Mouse (Mus musculus) heart, embryonic 14.5 days (tissue): Measurements from ENCODE around the gene Rgs8. TPM values are rescaled to one million over a fixed set of nuclear protein-coding genes. Genes with fewer than 3 reads are reported as not detected.

Experiments
- ATAC-seq: fragments of 200-750 bp; cut with Nextera tagmentation; 2 replicates; pipeline ENCODE4 v1.8.0; 2017; ENCODE audit warnings: low read depth, moderate TSS enrichment; ENCODE audit not compliant: insufficient number of reproducible peaks, insufficient read depth, low FRiP score
- H3K27ac ChIP-seq, 2 experiments: fragments of 200-500 bp in 1 of 2; fragments of 300-500 bp in 1 of 2; sonication (generic) in 1 of 2; replicated peaks in 1 of 2; 2 replicates each; pipeline ENCODE4 v1.5.1; 2012 to 2014; ENCODE audit warnings: low read depth in 2 of 2, low read length in 2 of 2, control low read depth in 1 of 2, mild to moderate bottlenecking in 1 of 2, mixed read lengths in 1 of 2; ENCODE audit not compliant: control insufficient read depth in 1 of 2, insufficient read depth in 1 of 2
- H3K27me3 ChIP-seq: fragments of 300-500 bp; sonication (generic); 2 replicates; pipeline ENCODE4 v1.6.1; 2014; ENCODE audit warnings: mild to moderate bottlenecking, low read length, control low read depth; ENCODE audit not compliant: control insufficient read depth, insufficient read depth
- H3K36me3 ChIP-seq: fragments of 300-500 bp; sonication (generic); 2 replicates; pipeline ENCODE4 v1.6.1; 2014; ENCODE audit warnings: mild to moderate bottlenecking, control low read depth, low read length, mixed read lengths; ENCODE audit not compliant: control insufficient read depth, insufficient read depth
- H3K4me1 ChIP-seq, 2 experiments: fragments of 200-500 bp in 1 of 2; fragments of 300-500 bp in 1 of 2; sonication (generic) in 1 of 2; 2 replicates each; pipeline ENCODE4 v1.6.1; 2012 to 2014; ENCODE audit warnings: low read length in 2 of 2, control low read depth in 1 of 2, mixed read lengths in 1 of 2; ENCODE audit not compliant: control insufficient read depth in 2 of 2, insufficient read depth in 2 of 2
- H3K4me2 ChIP-seq: fragments of 300-500 bp; sonication (generic); 2 replicates; pipeline ENCODE4 v1.6.1; 2014; ENCODE audit warnings: mild to moderate bottlenecking, low read length
- H3K4me3 ChIP-seq, 2 experiments: fragments of 200-500 bp in 1 of 2; fragments of 300-500 bp in 1 of 2; sonication (generic) in 1 of 2; 2 replicates each; pipeline ENCODE4 v1.5.1; 2012 to 2014; ENCODE audit warnings: low read length in 2 of 2, mild to moderate bottlenecking in 2 of 2, control low read depth in 1 of 2, low read depth in 1 of 2, moderate library complexity in 1 of 2; ENCODE audit not compliant: control insufficient read depth in 1 of 2, insufficient read depth in 1 of 2
- H3K9ac ChIP-seq: fragments of 300-500 bp; sonication (generic); 2 replicates; pipeline ENCODE4 v1.6.1; 2014; ENCODE audit warnings: mild to moderate bottlenecking, low read length
- H3K9me3 ChIP-seq: fragments of 300-500 bp; sonication (generic); 2 replicates; pipeline ENCODE4 v1.6.1; 2016; ENCODE audit warnings: low read length, control low read depth; ENCODE audit not compliant: control insufficient read depth
- WGBS: fragments of 180-500 bp; shearing (Covaris S2); extraction: QIAGEN DNeasy Blood & Tissue Kit; methylation state at CpG from one replicate; pipeline ENCODE4 v1.1.7; 2014; 5-methylcytosine and 5-hydroxymethylcytosine counted together
- polyA plus RNA-seq: library from polyadenylated mRNA; unstranded; fragments of >200 nt; fragmentation: Nextera tagmentation; extraction: Ambion mirVana; gene quantifications from 2 replicates; pipeline ENCODE4 v1.2.1, GENCODE M21; 2014

Rgs8 gene
- polyA plus RNA-seq = 0.08 and 0.58 TPM in 2 replicates

DNA sequence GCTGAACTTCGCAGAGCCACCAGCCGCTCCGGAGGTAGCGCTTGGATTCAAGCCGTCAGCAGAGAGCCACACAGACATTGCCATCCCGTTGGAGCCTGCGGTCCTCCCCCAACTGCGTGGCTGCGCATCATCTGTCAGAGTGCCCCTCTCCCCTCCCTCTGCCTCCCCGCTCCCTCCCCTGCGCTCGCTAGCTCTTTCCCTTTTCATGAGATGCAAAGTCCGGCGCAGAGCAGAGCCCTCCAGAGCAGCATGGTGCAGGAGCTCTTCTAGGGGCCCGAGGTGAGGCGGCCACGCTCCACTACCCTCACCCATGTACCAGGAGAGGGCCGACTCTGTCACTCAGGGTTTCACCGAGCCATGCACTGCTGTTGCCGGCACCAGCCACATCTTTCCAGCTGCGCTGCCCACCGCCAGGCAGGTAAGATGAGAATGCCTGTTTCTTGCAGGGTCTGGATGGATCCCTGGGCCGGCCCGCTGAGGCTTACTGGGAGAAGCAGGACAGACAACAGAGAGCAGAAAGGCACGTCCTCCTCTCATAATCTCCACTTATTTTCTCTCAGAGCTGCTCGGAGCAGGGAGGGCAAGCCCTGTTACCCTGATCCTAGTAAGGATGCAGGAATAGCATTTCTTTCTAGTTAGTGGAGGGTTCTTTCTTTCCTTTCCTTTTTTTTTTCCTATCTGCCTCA, at the start of gene Rgs8:
Gene Rgs8, plus strand, starts transcription at position 88 of the 686 bp plus-strand sequence.
- Histone ChIP-seq H3K4me3 (peak within 1 kb of the TSS; percentile 34 to 39), H3K9me3 (no peaks in the 10 kb centered on the region), H3K36me3 (no peaks in the 10 kb centered on the region), H3K9ac (peak within 1 kb of the TSS; percentile 35), H3K4me2 (peak within 1 kb of the TSS; percentile 71), H3K27ac (no peak within 1 kb of the TSS), H3K4me1 (peaks cover 11% of the 10 kb centered on the region in 2 experiments), H3K27me3 (peaks cover 25% of the 10 kb centered on the region)
- no peak for ATAC-seq
- WGBS = 3% methylated on average over 26 of the region's 26 CpGs

DNA sequence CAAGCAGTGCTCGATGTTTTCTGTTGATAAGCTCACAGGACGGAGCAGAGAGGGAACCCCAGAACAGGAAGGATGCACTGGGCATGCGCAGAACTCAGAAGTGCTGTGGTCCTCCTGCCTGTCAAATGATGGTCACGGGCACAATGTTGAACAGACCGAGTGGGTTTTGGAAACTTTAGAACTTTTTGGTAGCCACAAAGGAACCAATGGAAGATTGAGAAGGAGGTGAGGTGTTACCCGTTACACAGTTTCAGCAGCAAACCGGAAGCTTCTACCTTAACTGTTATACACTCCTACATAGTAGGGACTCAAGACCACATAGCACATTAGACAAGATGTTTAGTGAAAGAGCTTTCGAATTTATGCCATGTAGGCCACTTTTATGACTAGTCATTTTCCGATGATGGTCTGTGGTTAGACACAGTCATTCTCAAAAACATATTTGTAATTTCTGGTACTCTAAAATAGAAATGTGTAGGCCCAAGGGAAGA, 35.4 kb upstream of the Rgs8 start:
- Histone ChIP-seq H3K27me3 (no peaks in the 10 kb centered on the region), H3K9me3 (no peaks in the 10 kb centered on the region), H3K9ac (no peak overlapping the region), H3K27ac (no peak overlapping the region), H3K4me2 (no peak overlapping the region), H3K4me3 (no peak overlapping the region), H3K4me1 (no peaks in the 10 kb centered on the region), H3K36me3 (no peaks in the 10 kb centered on the region)
- no peak for ATAC-seq
- WGBS = 77% methylated on average over 9 of the region's 9 CpGs

DNA sequence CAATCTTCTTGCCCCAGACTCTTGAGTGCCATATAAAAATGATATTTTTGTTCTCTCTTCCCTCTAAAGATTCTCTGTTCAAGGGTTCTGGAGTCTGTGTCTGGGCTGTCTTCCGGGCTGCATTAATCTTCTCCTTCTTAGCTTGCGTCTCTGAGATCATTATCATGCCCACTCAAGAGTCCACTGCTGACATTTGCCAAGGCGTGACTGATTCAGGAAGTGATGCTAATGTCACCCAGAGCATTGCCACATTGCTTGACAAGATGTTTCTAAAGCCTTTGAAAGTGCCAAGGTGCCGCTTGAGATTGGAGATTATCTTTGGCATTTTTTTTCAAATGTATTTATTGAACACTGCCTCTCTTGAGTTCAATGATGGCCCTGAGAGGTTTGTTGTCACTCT, 29.8 kb upstream of the Rgs8 start:
- Histone ChIP-seq H3K27me3 (no peaks in the 10 kb centered on the region), H3K4me1 (no peaks in the 10 kb centered on the region), H3K4me3 (no peak overlapping the region), H3K36me3 (no peaks in the 10 kb centered on the region), H3K9ac (no peak overlapping the region), H3K9me3 (no peaks in the 10 kb centered on the region), H3K4me2 (no peak overlapping the region), H3K27ac (no peak overlapping the region)
- 55% methylated on average over 4 of the region's 4 CpGs for WGBS
- ATAC-seq = no peak

DNA sequence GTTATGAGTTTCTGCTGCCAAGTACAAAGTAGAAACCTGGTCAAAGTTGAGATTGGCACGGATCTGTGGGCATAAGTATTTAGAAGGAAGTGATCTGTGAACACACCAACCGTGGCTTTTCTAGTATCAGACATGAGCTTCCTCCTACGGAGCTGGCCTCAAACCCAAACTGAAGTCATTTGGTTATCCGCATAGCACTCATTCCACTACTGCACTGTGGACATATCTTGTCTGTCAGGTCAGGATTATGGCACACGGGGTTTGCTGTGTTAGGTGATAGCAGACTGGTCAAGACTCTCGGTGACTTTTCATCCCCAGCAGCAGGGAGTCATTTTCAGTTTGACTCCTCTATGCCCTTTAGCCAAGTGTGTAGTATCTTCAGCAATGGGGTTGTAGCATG, 20.1 kb upstream of the Rgs8 start:
- no peak for ATAC-seq
- H3K9ac ChIP-seq = no peak overlapping the region
- WGBS = 41% methylated on average over 6 of the region's 6 CpGs
- H3K4me1 ChIP-seq = peaks cover 12 to 30% of the 10 kb centered on the region in 2 experiments
- no peak overlapping the region for H3K27ac ChIP-seq
- H3K4me3 ChIP-seq = no peak overlapping the region
- H3K9me3 ChIP-seq = peaks cover 2% of the 10 kb centered on the region; the same call in 1 of the 2 replicates
- H3K36me3 ChIP-seq = no peaks in the 10 kb centered on the region
- H3K4me2 ChIP-seq = no peak overlapping the region
- H3K27me3 ChIP-seq = no peaks in the 10 kb centered on the region

DNA sequence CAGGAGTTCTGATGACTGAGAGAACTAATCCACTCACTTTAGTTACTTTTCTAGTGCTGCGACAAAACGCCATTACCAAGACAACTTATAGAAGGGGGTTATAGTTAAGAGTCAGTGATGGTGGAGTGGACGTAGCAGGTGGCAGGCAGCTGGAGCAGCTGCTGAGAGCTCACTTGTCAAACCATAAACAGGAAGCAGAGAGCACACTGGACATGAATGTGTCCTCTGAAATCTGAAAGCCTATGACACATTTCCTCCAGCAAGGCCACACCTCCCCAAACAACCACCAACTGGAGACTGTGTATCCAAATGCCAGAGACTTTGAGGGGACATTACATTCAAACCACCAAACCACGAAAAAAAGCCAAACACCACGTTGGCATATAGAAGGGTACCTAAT, 17.8 kb upstream of the Rgs8 start:
- Histone ChIP-seq H3K4me2 (no peak overlapping the region), H3K36me3 (no peaks in the 10 kb centered on the region), H3K27me3 (no peaks in the 10 kb centered on the region), H3K4me3 (no peak overlapping the region), H3K4me1 (peaks cover 12 to 30% of the 10 kb centered on the region in 2 experiments), H3K27ac (peak overlapping the region; percentile 14 to 64; a peak in 2 of 4 replicates), H3K9ac (no peak overlapping the region), H3K9me3 (peaks cover 3% of the 10 kb centered on the region; the same call in 1 of the 2 replicates)
- 77% methylated on average over 5 of the region's 5 CpGs for WGBS
- ATAC-seq = no peak

DNA sequence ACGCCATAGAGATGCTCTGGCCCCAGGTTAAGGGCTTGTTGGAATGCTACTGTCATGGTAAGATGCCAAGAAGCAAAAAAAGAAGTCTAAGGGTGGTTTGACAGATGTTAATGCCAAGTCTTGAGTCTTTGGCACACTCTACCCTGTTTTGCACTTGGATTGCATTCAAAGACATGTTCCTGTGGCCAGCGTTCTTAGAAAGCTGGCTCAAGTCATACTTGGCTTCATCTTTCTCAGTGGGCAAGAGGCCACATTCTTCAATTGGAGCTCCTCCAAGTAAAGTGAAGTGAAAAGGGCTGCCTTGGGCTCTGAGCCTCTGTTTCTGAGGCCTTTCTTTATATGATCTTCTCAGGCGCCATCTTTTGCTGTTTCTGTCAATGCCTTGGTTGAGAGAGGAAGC, 17.3 kb upstream of the Rgs8 start:
- Histone ChIP-seq H3K9me3 (peaks cover 3% of the 10 kb centered on the region; the same call in 1 of the 2 replicates), H3K27ac (peak overlapping the region; percentile 26 to 35; a peak in 2 of 4 replicates), H3K4me1 (peaks cover 12 to 30% of the 10 kb centered on the region in 2 experiments), H3K36me3 (no peaks in the 10 kb centered on the region), H3K27me3 (no peaks in the 10 kb centered on the region), H3K4me3 (no peak overlapping the region), H3K9ac (no peak overlapping the region), H3K4me2 (no peak overlapping the region)
- whole genome bisulfite sequencing = 75% methylated on average over 3 of the region's 3 CpGs
- no peak for ATAC-seq

DNA sequence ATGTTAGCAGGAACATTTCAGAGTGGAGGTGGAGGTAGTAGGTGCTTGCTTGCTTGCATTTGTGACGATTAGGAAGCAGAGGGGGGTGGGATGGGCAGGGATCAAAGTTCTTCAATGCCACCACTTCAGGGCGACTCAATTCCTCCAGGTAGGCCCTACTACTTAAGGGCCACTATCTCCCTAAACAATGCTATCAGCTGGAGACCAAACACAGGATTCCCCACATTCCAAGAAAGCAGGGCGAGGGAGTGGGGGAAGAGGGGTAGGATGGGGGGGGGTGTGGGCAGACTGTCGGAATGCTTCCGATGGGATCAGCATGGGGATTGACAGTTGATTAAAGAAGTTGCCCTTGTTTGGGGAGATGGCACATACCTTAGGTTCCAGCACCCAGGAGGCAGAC, 16.0 kb upstream of the Rgs8 start:
- no peak for ATAC-seq
- peaks cover 19 to 36% of the 10 kb centered on the region in 2 experiments for H3K4me1 ChIP-seq
- no peak overlapping the region for H3K4me3 ChIP-seq
- no peak overlapping the region for H3K9ac ChIP-seq
- no peak overlapping the region for H3K27ac ChIP-seq
- WGBS = 50% methylated on average over 5 of the region's 5 CpGs
- H3K4me2 ChIP-seq = no peak overlapping the region
- no peaks in the 10 kb centered on the region for H3K27me3 ChIP-seq
- H3K36me3 ChIP-seq = no peaks in the 10 kb centered on the region
- peaks cover 3% of the 10 kb centered on the region; the same call in 1 of the 2 replicates for H3K9me3 ChIP-seq
